18 mouse cellular contexts compared by ENCODE assay signal in the genomic region with DNA sequence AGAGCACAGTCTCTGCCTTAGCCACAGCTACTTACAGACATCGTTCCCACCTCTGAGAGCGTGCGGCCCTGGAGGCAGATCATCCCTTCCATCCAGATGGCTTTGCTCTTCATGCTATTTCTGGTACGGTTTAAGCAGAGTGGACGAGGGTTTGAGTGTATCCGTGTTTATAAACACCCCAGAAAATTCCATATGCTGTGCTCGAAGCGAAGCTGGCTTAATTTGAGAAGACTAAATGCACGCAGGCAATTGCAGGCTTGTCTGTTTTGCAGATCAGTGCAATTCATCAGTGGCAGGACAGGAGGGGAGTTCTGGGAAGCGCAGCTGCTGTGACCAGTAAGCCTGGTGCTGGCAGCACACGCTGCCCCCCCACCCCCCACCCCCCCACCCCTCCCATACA.
DNase-seq lines count a peak whose midpoint lies in the region; ATAC-seq and TF ChIP-seq lines count a peak whose summit lies in the region.
"Had no signal": no experiment of that assay in that cellular context is flagged by ENCODE, and none has a peak within 500 bp of the region (broad histone marks: within the 10 kb centered on the region; RNA-seq: fewer than 3 reads in every experiment).

No protein-coding gene starts in this region.

- no peak overlapping the region for H3K27ac ChIP-seq in gastrocnemius, adult 2 months
- H3K27ac ChIP-seq: embryonic facial prominence, embryonic 15.5 days; forebrain, embryonic 13.5 days; liver, embryonic 15.5 days; midbrain, embryonic 15.5 days; neural tube, embryonic 15.5 days had no signal

- intact Hi-C loops in gastrocnemius, adult 2 months (cut with DNase I), result no loop called here

- no peak for TF ChIP-seq CTCF in gastrocnemius, adult 2 months (IDR thresholded peaks at IDR 0.05)

- ATAC-seq in megakaryocyte, adult 5-6 weeks (ENCODE audit: poor library complexity, severe bottlenecking), result no peak
- ATAC-seq: forebrain, embryonic 13.5 days; midbrain, embryonic 15.5 days had no signal

- DNase-seq in brain, adult 2 months (ENCODE audit: low read depth, low spot score), result peak; percentile 82
- DNase-seq in brain, embryonic 18.5 days (ENCODE audit: low read depth, low spot score), result peak; percentile 14
- DNase-seq in layer of hippocampus, adult 8-10 months (ENCODE audit: low spot score in 2 of 2), result peak; percentile 48 to 54
- DNase-seq in right cerebral cortex, adult 18-20 months, result peak; percentile 71
- no peak for DNase-seq in gastrocnemius, adult 18-20 months (ENCODE audit: low spot score)
- no peak for DNase-seq in thymus, postnatal 4 days
- DNase-seq in gastrocnemius, adult 2 months, result no peak
- DNase-seq: adrenal gland, adult 2 months; cerebellum, postnatal 36 days; heart, postnatal 4 days; kidney, adult 8-10 months; lung, postnatal 4 days had no signal

- H3K4me3 ChIP-seq in gastrocnemius, adult 2 months, result no peak overlapping the region
- H3K4me3 ChIP-seq: embryonic facial prominence, embryonic 15.5 days; forebrain, embryonic 13.5 days; liver, embryonic 15.5 days; midbrain, embryonic 15.5 days; neural tube, embryonic 15.5 days had no signal

Comparison
In these comparisons a context has a peak if more than half of its experiments do, and no peak if none do; other contexts are left out.
1. DNase-seq: peak in brain, adult 2 months (single experiment), brain, embryonic 18.5 days (single experiment), layer of hippocampus, adult 8-10 months (2 of 2) and right cerebral cortex, adult 18-20 months (single experiment); none in gastrocnemius, adult 18-20 months (single experiment), thymus, postnatal 4 days (single experiment) and gastrocnemius, adult 2 months (single experiment).